Mouse (Mus musculus) layer of hippocampus, adult 2 months (tissue): ENCODE results near the gene Gja4. TPM values are rescaled to one million over a fixed set of nuclear protein-coding genes. Genes with fewer than 3 reads are reported as not detected.

Experiments
- DNase-seq, 2 experiments: peaks; one replicate each; pipeline ENCODE4 v3.0.0; 2022; ENCODE audit warnings: low spot score in 2 of 2
- H3K27ac ChIP-seq: fragments of 200-600 bp; 2 replicates; pipeline ENCODE4 v1.8.1; 2022
- H3K4me3 ChIP-seq: fragments of 200-600 bp; 2 replicates; pipeline ENCODE4 v1.8.1; 2022; ENCODE audit warnings: mild to moderate bottlenecking
- CTCF ChIP-seq: fragments of 200-600 bp; conservative IDR thresholded peaks from 2 replicates; pipeline ENCODE4 v1.8.1; 2022; ENCODE audit warnings: antibody characterized with exemption, mild to moderate bottlenecking, moderate library complexity
- long read RNA-seq, 2 experiments: library from polyadenylated mRNA; stranded (forward); transcript quantifications; one replicate each; pipeline ENCODE4 v2.0.0; 2021; ENCODE audit warnings: borderline mapping rate in 2 of 2
- total RNA-seq, 2 experiments: library from RNA; stranded (reverse); gene quantifications; 2 replicates each; pipeline ENCODE4 v1.2.3; 2021

Gene Gja4
- 1 to 10 TPM; 2.2 to 4.2 TPM for total RNA-seq
- long read RNA-seq, experiment 1, partial matches to known transcripts, result 0 of 2 reads
- long read RNA-seq, experiment 1, other reads (novel, unspliced or antisense), result 0 of 2 reads
- long read RNA-seq, experiment 2, partial matches to known transcripts, result 0 of 2 reads
- long read RNA-seq, experiment 2, other reads (novel, unspliced or antisense), result 0 of 2 reads

DNA sequence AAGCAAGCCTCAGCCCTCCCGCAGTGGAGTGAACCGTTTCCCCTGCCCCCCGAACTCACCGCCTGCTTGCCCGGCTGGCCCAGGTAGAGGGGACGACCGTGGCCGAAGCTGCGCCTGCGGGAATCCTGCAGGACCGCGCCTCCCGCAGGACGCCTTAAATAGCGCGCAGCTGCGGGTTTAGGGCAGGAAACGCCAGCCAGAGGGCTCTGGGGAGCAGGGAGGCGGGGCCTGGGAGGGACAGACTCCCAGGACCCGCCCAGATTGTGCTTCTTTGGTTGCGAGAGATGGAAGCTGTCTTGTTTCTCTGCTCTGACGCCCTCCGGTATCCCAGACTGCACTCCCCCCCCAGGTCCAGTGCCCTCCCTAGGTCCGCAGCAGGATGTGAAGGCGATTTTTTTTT is at the start of gene Gja4:
Gene Gja4 (minus strand): TSS at position 179 of the 400 bp plus-strand sequence.
- H3K4me3 ChIP-seq, result peak within 1 kb of the TSS; percentile 71
- DNase-seq, result peak; percentile 49 to 59
- peak within 1 kb of the TSS; percentile 55 for H3K27ac ChIP-seq
- peak; percentile 66 for TF ChIP-seq CTCF

DNA sequence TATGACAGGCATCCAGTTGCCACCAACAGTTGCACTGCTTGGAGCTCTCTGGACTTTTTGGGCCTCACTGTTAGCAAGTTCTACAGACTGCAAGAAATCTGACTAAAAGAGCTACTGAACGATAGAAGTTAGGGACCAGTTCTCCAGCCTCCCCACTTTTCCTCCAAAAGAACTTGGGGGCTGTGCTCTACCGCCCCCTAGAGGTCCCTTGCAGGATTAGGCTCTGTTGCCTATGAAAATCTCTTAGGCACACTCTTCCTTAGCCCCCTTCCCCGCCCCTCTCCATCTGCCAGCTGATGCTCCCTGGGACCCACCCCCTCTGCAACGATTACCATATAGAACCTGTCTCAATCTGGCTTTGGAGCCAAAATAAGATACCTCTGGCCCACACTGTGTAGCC is 49.5 kb upstream of the Gja4 start:
- TF ChIP-seq CTCF, result peak; percentile 73
- no peak overlapping the region for H3K4me3 ChIP-seq
- no peak for DNase-seq
- no peak overlapping the region for H3K27ac ChIP-seq

DNA sequence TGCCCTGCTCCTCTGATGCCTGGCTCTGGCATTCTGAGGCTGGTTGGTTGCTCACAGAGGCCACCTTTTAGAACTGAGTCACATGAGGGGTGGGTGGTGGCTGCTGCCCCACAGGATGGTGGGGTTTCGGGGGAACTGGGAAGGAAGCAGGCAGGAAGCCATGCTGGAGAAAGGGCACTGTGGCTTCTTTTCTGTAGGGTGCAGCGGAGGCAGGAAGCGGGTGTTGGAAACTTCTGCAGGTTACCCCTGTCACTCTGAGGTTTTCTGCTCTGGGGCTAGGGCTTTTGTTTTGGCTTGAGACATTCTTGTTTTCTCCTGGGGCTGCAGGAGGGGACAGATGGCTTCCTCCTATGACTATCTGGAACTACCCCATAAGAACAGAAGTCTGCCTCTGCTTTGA is 48.7 kb upstream of the Gja4 start:
- DNase-seq, result no peak
- TF ChIP-seq CTCF, result no peak
- Histone ChIP-seq H3K27ac (no peak overlapping the region), H3K4me3 (no peak overlapping the region)

DNA sequence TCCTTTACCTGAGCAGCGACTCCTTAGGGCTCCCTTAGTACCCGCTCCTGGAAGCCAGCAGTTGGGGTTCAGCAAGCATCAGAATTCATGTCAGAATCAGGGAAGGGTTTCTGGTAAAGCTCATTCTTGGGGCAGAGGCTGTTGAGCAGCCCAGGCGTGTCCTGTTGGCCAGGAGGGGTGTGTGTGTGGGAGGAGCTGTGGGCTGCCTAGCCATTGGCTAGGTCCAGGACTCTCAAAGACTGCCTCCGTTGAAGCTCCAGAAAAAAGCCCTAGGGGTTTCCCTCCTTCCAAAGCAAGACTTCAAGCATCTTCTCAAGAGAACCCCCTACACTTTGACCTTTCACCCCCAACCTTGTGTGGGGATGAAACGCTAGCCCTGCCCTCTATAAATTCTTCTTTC is 44.2 kb upstream of the Gja4 start, which contains the start of gene Gjb5:
Gene Gjb5 (minus strand): TSS at position 164 of the 400 bp plus-strand sequence.
- no peak for DNase-seq
- Histone ChIP-seq H3K27ac (no peak within 1 kb of the TSS), H3K4me3 (no peak within 1 kb of the TSS)
- no peak for TF ChIP-seq CTCF

DNA sequence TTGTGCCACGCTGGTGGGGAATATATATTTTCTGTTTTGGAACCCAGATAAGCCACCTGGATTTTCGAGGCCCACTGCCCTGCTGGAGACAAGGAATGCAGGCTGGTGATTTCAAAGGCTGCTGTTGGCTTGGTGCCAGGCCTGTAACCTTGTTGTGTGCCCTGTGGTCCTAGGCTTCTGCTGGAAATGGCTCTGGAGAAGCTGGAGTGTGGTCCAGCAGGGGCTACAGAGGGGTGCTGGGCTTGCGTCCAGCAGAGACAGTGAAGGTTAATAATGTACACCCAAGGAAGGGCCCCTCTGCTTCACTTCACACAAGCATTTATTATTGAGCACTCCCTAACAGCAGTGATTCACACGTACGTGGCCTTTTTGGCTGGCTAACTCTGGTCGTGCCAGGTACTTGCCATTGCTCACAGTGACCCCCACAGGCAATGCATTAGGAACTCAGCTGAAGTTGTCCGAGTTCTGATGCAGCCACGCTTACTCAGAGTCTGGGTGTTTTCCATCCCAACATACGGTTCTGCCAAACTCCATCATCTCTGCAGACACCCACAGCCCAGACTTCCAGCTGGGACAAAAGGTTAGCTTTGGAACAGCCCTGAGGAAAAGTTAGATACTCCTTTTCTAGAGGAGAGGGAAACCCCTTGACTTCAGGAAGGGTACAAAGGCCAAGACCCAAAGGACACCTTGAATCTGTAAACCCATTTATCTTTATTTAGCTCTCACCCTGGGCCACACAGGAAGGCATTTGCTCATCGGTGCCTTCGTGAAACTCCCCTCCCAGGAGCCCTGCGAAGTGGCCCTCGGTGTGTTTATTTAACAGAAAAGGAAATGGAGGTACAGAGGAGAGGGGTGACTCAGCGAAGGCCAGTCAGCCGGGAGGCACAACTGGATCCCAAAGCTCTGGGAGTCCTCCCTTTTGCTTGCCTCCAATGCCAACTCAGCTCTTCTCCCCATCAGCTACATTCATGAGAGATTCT is 41.0 kb upstream of the Gja4 start:
- no peak overlapping the region for H3K4me3 ChIP-seq
- DNase-seq, result peak in 1 of 2 experiments; percentile 51
- TF ChIP-seq CTCF, result no peak
- no peak overlapping the region for H3K27ac ChIP-seq

DNA sequence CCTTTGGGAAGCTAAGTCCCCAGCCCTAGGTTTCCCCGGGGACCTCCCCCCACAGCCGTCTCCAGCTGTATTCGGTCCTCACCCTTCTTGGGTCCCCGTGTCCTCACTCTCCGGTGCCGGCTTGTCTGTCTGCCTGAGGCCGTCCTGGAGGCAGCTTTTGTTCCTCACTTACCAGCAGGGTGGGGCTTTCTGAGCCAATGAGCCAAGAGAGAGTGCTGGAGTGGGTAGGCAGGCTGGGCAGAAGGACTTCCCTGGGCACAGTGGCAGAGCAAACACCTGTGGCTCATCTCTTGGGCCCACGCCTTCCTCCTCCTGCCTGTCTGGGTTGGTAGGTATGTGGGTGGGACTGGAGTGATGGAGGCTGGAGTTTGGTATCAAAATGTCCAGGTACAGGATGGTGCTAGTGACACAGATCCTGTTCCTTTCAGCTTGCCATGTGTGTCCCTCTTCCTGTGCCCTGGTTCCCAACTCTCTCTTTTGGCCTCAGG is 40.2 kb upstream of the Gja4 start, which contains the start of gene Gjb4:
Gene Gjb4 (minus strand): TSS at position 131 of the 488 bp plus-strand sequence.
- TF ChIP-seq CTCF, result no peak
- Histone ChIP-seq H3K27ac (no peak within 1 kb of the TSS), H3K4me3 (no peak within 1 kb of the TSS)
- DNase-seq, result no peak

DNA sequence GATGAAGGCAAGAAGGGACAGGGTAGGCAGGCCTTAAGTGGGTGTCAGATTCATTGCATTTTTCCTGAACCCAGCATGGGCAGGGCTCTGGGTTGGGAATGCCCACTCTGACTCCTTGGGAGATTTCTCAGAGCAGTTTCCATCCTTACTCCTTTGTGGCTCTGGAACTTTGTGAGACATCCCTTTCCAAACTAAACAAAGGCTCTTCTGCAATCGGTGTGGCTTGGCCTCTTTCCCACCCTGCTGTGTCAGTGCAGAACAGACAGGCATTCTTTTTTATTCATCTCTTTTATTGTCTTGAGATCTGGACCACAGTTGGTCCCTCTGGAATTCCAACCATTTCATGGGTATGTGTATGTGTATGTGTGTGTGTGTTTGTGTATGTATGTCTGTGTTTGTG is 38.8 kb upstream of the Gja4 start:
- DNase-seq, result no peak
- TF ChIP-seq CTCF, result no peak
- Histone ChIP-seq H3K4me3 (no peak overlapping the region), H3K27ac (no peak overlapping the region)

DNA sequence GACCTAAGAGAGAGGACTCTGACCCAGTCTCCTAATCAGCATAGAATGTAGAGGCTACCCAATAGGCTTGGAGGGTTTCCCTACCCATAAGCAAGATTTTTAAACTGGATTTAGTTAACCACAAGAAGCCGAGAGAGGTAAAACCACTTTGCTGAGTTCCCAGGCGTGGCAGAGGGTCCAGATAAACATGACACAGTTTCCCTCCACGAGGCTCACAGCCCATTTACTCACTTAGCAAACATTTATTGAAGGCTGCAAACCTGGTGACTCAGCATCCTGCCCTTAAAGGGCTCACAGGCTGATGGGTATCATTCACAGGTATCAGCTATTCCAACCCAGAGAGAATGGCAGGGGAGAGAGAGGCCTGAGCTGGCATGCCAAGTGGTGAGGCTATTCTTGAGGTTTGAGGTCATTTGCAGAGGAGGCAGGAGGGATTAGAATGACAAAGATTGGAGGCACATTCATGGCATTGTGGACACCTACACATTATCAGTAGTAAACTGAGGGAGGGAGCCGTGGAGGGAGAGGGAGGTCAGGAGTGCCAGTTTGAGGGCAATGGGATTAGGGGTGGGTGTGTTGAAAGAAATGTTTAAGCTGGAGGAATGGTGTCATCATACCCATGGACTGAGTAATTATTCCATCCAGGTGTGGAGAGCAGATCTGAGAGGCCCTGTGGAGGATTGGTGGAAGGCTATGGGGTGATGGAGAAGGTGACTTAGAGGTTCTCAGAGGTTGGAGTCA is 35.9 kb upstream of the Gja4 start:
- Histone ChIP-seq H3K4me3 (no peak overlapping the region), H3K27ac (no peak overlapping the region)
- no peak for DNase-seq
- TF ChIP-seq CTCF, result no peak

DNA sequence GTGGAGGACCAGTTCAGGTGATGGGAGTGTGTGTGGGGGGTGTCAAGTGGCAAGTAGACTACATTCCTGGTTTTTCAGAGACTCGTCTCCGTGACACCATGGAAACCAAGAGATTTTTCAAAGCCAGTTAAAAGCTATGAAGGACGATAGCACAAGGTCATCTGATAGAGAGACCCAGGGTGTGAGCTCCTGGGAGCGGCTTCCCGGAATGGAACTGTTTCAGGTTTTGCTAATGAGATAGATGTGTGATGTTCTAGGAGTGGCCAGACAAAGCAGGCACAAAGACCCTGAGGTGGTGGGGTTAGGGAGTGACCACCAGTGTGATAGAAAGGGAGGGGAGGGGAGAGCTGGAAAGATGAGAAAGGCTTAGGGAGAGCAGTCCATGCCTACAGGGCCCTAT is 31.2 kb upstream of the Gja4 start:
- DNase-seq, result no peak
- Histone ChIP-seq H3K27ac (no peak overlapping the region), H3K4me3 (no peak overlapping the region)
- no peak for TF ChIP-seq CTCF

DNA sequence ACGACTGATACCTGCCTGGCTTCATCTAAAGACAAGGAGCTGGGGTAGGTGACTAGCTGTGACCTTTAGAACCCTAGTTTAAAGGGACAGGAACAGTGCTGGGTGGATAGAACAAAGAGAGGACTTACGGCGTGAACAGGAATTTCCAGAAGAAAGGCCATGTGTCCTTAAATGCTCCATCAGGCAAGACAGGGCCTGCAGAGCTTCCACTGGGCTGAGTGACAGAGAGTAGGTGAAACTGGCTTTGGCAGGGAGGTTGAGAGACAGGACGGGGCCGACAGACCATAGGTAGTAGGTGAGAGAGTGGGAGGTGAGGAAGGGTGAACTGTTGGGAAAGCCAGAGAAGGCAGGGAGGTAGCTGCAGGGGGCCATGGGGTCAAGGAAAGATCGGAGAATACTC is 27.5 kb upstream of the Gja4 start:
- TF ChIP-seq CTCF, result no peak
- H3K27ac ChIP-seq, result no peak overlapping the region
- DNase-seq, result no peak
- H3K4me3 ChIP-seq, result no peak overlapping the region

DNA sequence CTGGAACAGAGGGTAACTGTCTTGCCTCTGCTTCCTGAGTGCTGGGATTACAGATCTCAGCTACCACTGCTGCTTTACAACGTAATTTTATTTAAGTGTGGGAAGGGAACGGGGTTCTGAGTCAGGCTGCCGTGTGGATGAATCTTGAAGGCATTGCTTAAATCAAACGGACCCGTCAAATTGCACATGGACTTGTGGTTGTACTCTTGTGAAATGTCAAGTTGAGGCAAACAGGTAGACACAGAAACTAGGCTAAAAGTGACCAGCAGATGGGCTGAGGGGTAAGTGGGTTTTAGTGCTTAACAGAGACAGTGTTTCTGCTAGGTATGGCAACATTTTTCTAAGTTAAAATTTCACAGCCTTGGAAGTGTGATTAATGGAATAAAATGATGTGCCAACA is 23.8 kb upstream of the Gja4 start:
- TF ChIP-seq CTCF, result no peak
- Histone ChIP-seq H3K4me3 (no peak overlapping the region), H3K27ac (no peak overlapping the region)
- DNase-seq, result no peak

DNA sequence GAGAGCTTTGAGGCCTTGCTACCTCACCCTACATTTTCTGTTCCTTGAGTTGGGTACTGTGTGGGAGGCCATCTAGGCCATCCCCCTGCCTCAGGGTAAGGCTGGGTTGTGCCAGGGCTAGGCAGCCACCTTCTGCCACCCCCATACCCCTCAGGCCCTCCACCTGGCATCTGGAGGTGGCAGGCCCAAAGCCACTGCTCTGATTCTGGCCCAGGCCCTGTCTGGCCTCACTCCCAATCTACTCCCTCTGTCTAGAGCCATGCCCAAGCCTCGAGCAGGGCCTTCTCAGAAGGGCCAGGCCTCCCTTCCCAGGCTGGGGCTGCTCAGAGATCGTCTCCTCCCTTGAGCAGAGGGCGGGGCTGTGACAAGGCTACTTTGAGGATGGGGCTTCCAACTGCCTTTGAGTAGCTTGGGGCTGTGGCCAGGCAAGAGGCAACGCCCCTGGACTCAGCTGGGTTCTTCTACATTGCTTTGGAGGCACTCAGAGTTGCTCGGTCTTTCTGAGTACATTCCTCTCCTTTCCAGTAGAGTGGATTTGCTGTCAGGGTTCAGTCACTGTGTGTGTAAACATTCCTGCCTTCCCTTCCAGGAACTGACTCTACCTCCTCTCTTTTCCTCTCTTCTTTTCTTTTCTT is 21.1 kb upstream of the Gja4 start:
- no peak overlapping the region for H3K27ac ChIP-seq
- no peak for TF ChIP-seq CTCF

More for the DNA sequence above, 21.1 kb upstream of the Gja4 start:
- no peak for DNase-seq
- H3K4me3 ChIP-seq, result no peak overlapping the region
